ENCODE assay signal across 9 mouse cellular contexts in genomic region chr7:141222696-141223215, GRCm38 (mm10). TPM values are rescaled to one million over a fixed set of nuclear protein-coding genes. Genes with fewer than 3 reads are reported as not detected.
DNase-seq lines count a peak whose midpoint lies in the region; ATAC-seq and TF ChIP-seq lines count a peak whose summit lies in the region.
"Had no signal": no experiment of that assay in that cellular context is flagged by ENCODE, and none has a peak within 500 bp of the region (broad histone marks: within the 10 kb centered on the region; RNA-seq: fewer than 3 reads in every experiment).

No protein-coding gene starts in this region.

- peaks cover 33% of the 10 kb centered on the region for H3K4me1 ChIP-seq in kidney, embryonic 16.5 days (ENCODE audit: insufficient read depth, low read length)
- H3K4me1 ChIP-seq in embryonic facial prominence, embryonic 15.5 days = peaks cover 34% of the 10 kb centered on the region
- H3K4me1 ChIP-seq in intestine, embryonic 16.5 days (ENCODE audit: control insufficient read depth, insufficient read depth, low read length) = peaks cover 37% of the 10 kb centered on the region
- peaks cover 8% of the 10 kb centered on the region for H3K4me1 ChIP-seq in midbrain, postnatal 0 days (ENCODE audit: insufficient read depth, low read length)

- TF ChIP-seq CTCF in midbrain, postnatal 0 days (IDR thresholded peaks at IDR 0.05) = no peak

- ATAC-seq in kidney, embryonic 16.5 days (ENCODE audit: low FRiP score, low TSS enrichment) = no peak
- ATAC-seq in embryonic facial prominence, embryonic 15.5 days (ENCODE audit: insufficient number of reproducible peaks, low FRiP score, low TSS enrichment, low read depth) = no peak
- no peak for ATAC-seq in intestine, embryonic 16.5 days
- no peak for ATAC-seq in midbrain, postnatal 0 days (ENCODE audit: low FRiP score)
- no peak for ATAC-seq in frontal cortex, adult (ENCODE audit: low TSS enrichment)

- 82% methylated on average over 4 of the region's 4 CpGs for WGBS in kidney, embryonic 16.5 days
- 85% methylated on average over 4 of the region's 4 CpGs for WGBS in embryonic facial prominence, embryonic 15.5 days
- WGBS in intestine, embryonic 16.5 days = 80% methylated on average over 4 of the region's 4 CpGs
- 90% methylated on average over 4 of the region's 4 CpGs for WGBS in midbrain, postnatal 0 days

- H3K9me3 ChIP-seq in kidney, embryonic 16.5 days (ENCODE audit: low read length) = no peaks in the 10 kb centered on the region
- H3K9me3 ChIP-seq in embryonic facial prominence, embryonic 15.5 days (replicated peaks) = no peaks in the 10 kb centered on the region
- no peaks in the 10 kb centered on the region for H3K9me3 ChIP-seq in intestine, embryonic 16.5 days (ENCODE audit: control insufficient read depth, low read length)
- no peaks in the 10 kb centered on the region for H3K9me3 ChIP-seq in midbrain, postnatal 0 days (ENCODE audit: low read length)

- H3K27ac ChIP-seq in kidney, embryonic 16.5 days (ENCODE audit: low read length) = peak overlapping the region; percentile 93
- H3K27ac ChIP-seq in embryonic facial prominence, embryonic 15.5 days (replicated peaks) = peak overlapping the region; percentile 90
- H3K27ac ChIP-seq in intestine, embryonic 16.5 days (ENCODE audit: low read length) = peak overlapping the region; percentile 93
- no peak overlapping the region for H3K27ac ChIP-seq in midbrain, postnatal 0 days (ENCODE audit: low read depth, low read length)

- H3K4me3 ChIP-seq in kidney, embryonic 16.5 days (ENCODE audit: low read length) = no peak overlapping the region
- H3K4me3 ChIP-seq in embryonic facial prominence, embryonic 15.5 days (replicated peaks) = no peak overlapping the region
- H3K4me3 ChIP-seq in intestine, embryonic 16.5 days (ENCODE audit: low read length) = no peak overlapping the region
- no peak overlapping the region; the same call in 1 of the 2 replicates for H3K4me3 ChIP-seq in midbrain, postnatal 0 days (ENCODE audit: low read depth, low read length)

- H3K27me3 ChIP-seq in kidney, embryonic 16.5 days (ENCODE audit: insufficient read depth, low read length) = no peaks in the 10 kb centered on the region
- no peaks in the 10 kb centered on the region for H3K27me3 ChIP-seq in embryonic facial prominence, embryonic 15.5 days
- no peaks in the 10 kb centered on the region for H3K27me3 ChIP-seq in intestine, embryonic 16.5 days (replicated peaks; ENCODE audit: control insufficient read depth, insufficient read depth, low read length)
- no peaks in the 10 kb centered on the region for H3K27me3 ChIP-seq in midbrain, postnatal 0 days (ENCODE audit: insufficient read depth, low read length)

- no peak for DNase-seq in kidney, postnatal 4 days
- DNase-seq in midbrain, postnatal 0 days (ENCODE audit: low spot score) = no peak
- no peak for DNase-seq in spleen, postnatal 14 days (ENCODE audit: low spot score in 2 of 2)
- DNase-seq in left cerebral cortex, adult 8-10 months (ENCODE audit: low spot score in 2 of 2) = no peak
- DNase-seq: cerebellum, adult 11 months had no signal

- H3K9ac ChIP-seq in kidney, embryonic 16.5 days (replicated peaks; ENCODE audit: low read length) = peak overlapping the region; percentile 61; the same call in 1 of the 2 replicates
- H3K9ac ChIP-seq in embryonic facial prominence, embryonic 15.5 days = no peak overlapping the region
- H3K9ac ChIP-seq in intestine, embryonic 16.5 days (ENCODE audit: low read depth, low read length) = peak overlapping the region; percentile 54
- H3K9ac ChIP-seq in midbrain, postnatal 0 days (replicated peaks; ENCODE audit: low read length, poor library complexity, severe bottlenecking) = no peak overlapping the region

- H3K36me3 ChIP-seq in kidney, embryonic 16.5 days (ENCODE audit: insufficient read depth, low read length) = peaks cover 17% of the 10 kb centered on the region
- peaks cover 3% of the 10 kb centered on the region; the same call in 1 of the 2 replicates for H3K36me3 ChIP-seq in embryonic facial prominence, embryonic 15.5 days
- peaks cover 4% of the 10 kb centered on the region; the same call in 1 of the 2 replicates for H3K36me3 ChIP-seq in intestine, embryonic 16.5 days (ENCODE audit: control insufficient read depth, insufficient read depth, low read length)
- H3K36me3 ChIP-seq in midbrain, postnatal 0 days (ENCODE audit: insufficient read depth, low read length) = 0 out of 2 replicates have a peak, but pooled peaks cover 4% of the 10 kb centered on the region

- no peak overlapping the region for H3K4me2 ChIP-seq in kidney, embryonic 16.5 days (replicated peaks; ENCODE audit: low read depth, low read length)
- H3K4me2 ChIP-seq in embryonic facial prominence, embryonic 15.5 days (replicated peaks) = no peak overlapping the region
- H3K4me2 ChIP-seq in intestine, embryonic 16.5 days (ENCODE audit: low read depth, low read length) = no peak overlapping the region
- H3K4me2 ChIP-seq in midbrain, postnatal 0 days (ENCODE audit: low read depth, low read length, poor library complexity, severe bottlenecking) = peak overlapping the region; percentile 72; the same call in 1 of the 2 replicates

RNA-seq across cellular contexts. Expression of gene Phrf1, which starts 5.8 kb away (rescaled TPM):
- 81.2 and 93.0 TPM in 2 replicates for polyA plus RNA-seq in kidney, embryonic 16.5 days (2015; fragmentation: Nextera tagmentation; extraction: Ambion mirVana)
- polyA plus RNA-seq in embryonic facial prominence, embryonic 15.5 days (2015; fragmentation: Nextera tagmentation; extraction: Ambion mirVana) = 68.7 and 73.2 TPM in 2 replicates
- 55.2 and 56.7 TPM in 2 replicates for polyA plus RNA-seq in intestine, embryonic 16.5 days (2015; fragmentation: Nextera tagmentation; extraction: Ambion mirVana)
- 46.3 and 54.6 TPM in 2 replicates for total RNA-seq in midbrain, postnatal 0 days (2014; rRNA removed)
- 35.1 and 39.5 TPM in 2 replicates for polyA plus RNA-seq in midbrain, postnatal 0 days (2015; fragmentation: Nextera tagmentation; extraction: Ambion mirVana)
- 10 to 100 TPM; 65.7 to 76.5 (median 68.5) TPM for total RNA-seq in left cerebral cortex, adult 8-10 months (2022)

RNA-seq across cellular contexts. Expression of gene Rassf7, which starts 7.1 kb away (rescaled TPM):
- polyA plus RNA-seq in kidney, embryonic 16.5 days (2015; fragmentation: Nextera tagmentation; extraction: Ambion mirVana) = 76.3 and 78.3 TPM in 2 replicates
- polyA plus RNA-seq in embryonic facial prominence, embryonic 15.5 days (2015; fragmentation: Nextera tagmentation; extraction: Ambion mirVana) = 55.3 and 56.3 TPM in 2 replicates
- polyA plus RNA-seq in intestine, embryonic 16.5 days (2015; fragmentation: Nextera tagmentation; extraction: Ambion mirVana) = 75.6 and 77.5 TPM in 2 replicates
- total RNA-seq in midbrain, postnatal 0 days (2014; rRNA removed) = 15.5 and 23.5 TPM in 2 replicates
- 20.7 and 21.7 TPM in 2 replicates for polyA plus RNA-seq in midbrain, postnatal 0 days (2015; fragmentation: Nextera tagmentation; extraction: Ambion mirVana)
- total RNA-seq in left cerebral cortex, adult 8-10 months (2022) = 1 to 10 TPM in 3 of 4 experiments, under 1 TPM in 1; 0.89 to 2.7 (median 2.4) TPM

RNA-seq across cellular contexts. Expression of gene Lmntd2, which starts 8.9 kb away (rescaled TPM):
- polyA plus RNA-seq in kidney, embryonic 16.5 days (2015; fragmentation: Nextera tagmentation; extraction: Ambion mirVana) = 3.9 and 4.4 TPM in 2 replicates
- polyA plus RNA-seq in embryonic facial prominence, embryonic 15.5 days (2015; fragmentation: Nextera tagmentation; extraction: Ambion mirVana) = 2.3 and 3.6 TPM in 2 replicates
- 4.0 TPM in 2 replicates for polyA plus RNA-seq in intestine, embryonic 16.5 days (2015; fragmentation: Nextera tagmentation; extraction: Ambion mirVana)
- total RNA-seq in midbrain, postnatal 0 days (2014; rRNA removed) = not detected in 2 replicates
- 0.10 and 0.36 TPM in 2 replicates for polyA plus RNA-seq in midbrain, postnatal 0 days (2015; fragmentation: Nextera tagmentation; extraction: Ambion mirVana)
- under 1 TPM in 2 of 4 experiments, not detected in 2; 0.17 to 0.25 TPM for total RNA-seq in left cerebral cortex, adult 8-10 months (2022)

RNA-seq across cellular contexts. Expression of gene Lrrc56, which starts 28.8 kb away (rescaled TPM):
- polyA plus RNA-seq in kidney, embryonic 16.5 days (2015; fragmentation: Nextera tagmentation; extraction: Ambion mirVana) = 13.5 and 15.1 TPM in 2 replicates
- polyA plus RNA-seq in embryonic facial prominence, embryonic 15.5 days (2015; fragmentation: Nextera tagmentation; extraction: Ambion mirVana) = 11.2 and 14.7 TPM in 2 replicates
- polyA plus RNA-seq in intestine, embryonic 16.5 days (2015; fragmentation: Nextera tagmentation; extraction: Ambion mirVana) = 5.3 and 6.5 TPM in 2 replicates
- total RNA-seq in midbrain, postnatal 0 days (2014; rRNA removed) = 11.5 and 14.9 TPM in 2 replicates
- 8.6 TPM in 2 replicates for polyA plus RNA-seq in midbrain, postnatal 0 days (2015; fragmentation: Nextera tagmentation; extraction: Ambion mirVana)
- total RNA-seq in left cerebral cortex, adult 8-10 months (2022) = 1 to 10 TPM; 3.5 to 5.7 (median 5.3) TPM

RNA-seq across cellular contexts. Expression of gene Hras, which starts 29.0 kb away (rescaled TPM):
- 40.3 and 78.3 TPM in 2 replicates for polyA plus RNA-seq in kidney, embryonic 16.5 days (2015; fragmentation: Nextera tagmentation; extraction: Ambion mirVana)
- 180 and 183 TPM in 2 replicates for polyA plus RNA-seq in embryonic facial prominence, embryonic 15.5 days (2015; fragmentation: Nextera tagmentation; extraction: Ambion mirVana)
- 21.9 and 47.0 TPM in 2 replicates for polyA plus RNA-seq in intestine, embryonic 16.5 days (2015; fragmentation: Nextera tagmentation; extraction: Ambion mirVana)
- total RNA-seq in midbrain, postnatal 0 days (2014; rRNA removed) = 109 and 113 TPM in 2 replicates
- 209 TPM in 2 replicates for polyA plus RNA-seq in midbrain, postnatal 0 days (2015; fragmentation: Nextera tagmentation; extraction: Ambion mirVana)
- 100 to 1,000 TPM; 226 to 267 (median 258) TPM for total RNA-seq in left cerebral cortex, adult 8-10 months (2022)

Comparison
In these comparisons a context has a peak if more than half of its experiments do, and no peak if none do; other contexts are left out.
1. H3K9ac ChIP-seq: peak in kidney, embryonic 16.5 days (single experiment) and intestine, embryonic 16.5 days (single experiment); none in embryonic facial prominence, embryonic 15.5 days (single experiment) and midbrain, postnatal 0 days (single experiment).